Mouse (Mus musculus) gastrocnemius, postnatal 36 days (tissue): Measurements from ENCODE around the gene T. TPM values are rescaled to one million over a fixed set of nuclear protein-coding genes. Genes with fewer than 3 reads are reported as not detected.

ENCODE experiments used
- DNase-seq, 2 experiments: peaks; one replicate each; pipeline ENCODE4 v3.0.0; 2022
- intact Hi-C: fragments of 180-260 bp; cut with DNase I; formaldehyde crosslinking; loops from one replicate; pipeline ENCODE4 v1.15.1; 2025
- total RNA-seq, 2 experiments: library from RNA; stranded (reverse); gene quantifications; 2 replicates each; pipeline ENCODE4 v1.2.3; 2021

Gene T
- total RNA-seq, 2 experiments from 2014 or later = not detected

- no peak for DNase-seq
- intact Hi-C loops = no loop called here
Observed at GRCm38 (mm10) chr17:8432179-8432800, 1.9 kb upstream of the T start.

GRCm38 (mm10) chr17:8433121-8433977 lies 874 bp upstream of the T start:
- intact Hi-C loops = no loop called here
- no peak for DNase-seq

- DNase-seq = no peak
- intact Hi-C loops = no loop called here
Observed at GRCm38 (mm10) chr17:8436184-8436583, 2.0 kb downstream of the T start.

- DNase-seq = no peak
- intact Hi-C loops = no loop called here
Observed at GRCm38 (mm10) chr17:8444062-8444461, 9.8 kb downstream of the T start.

- intact Hi-C loops = no loop called here
Observed at GRCm38 (mm10) chr17:8447676-8448192, 13.5 kb downstream of the T start.

GRCm38 (mm10) chr17:8448324-8448723 lies 14.1 kb downstream of the T start:
- intact Hi-C loops = no loop called here
- no peak for DNase-seq

More at GRCm38 (mm10) chr17:8447676-8448192, 13.5 kb downstream of the T start:
- DNase-seq = no peak

- no peak for DNase-seq
- intact Hi-C loops = loop anchor here (10.0 kb wide), 1 partner anchor 490 kb away; no protein-coding TSS in a partner anchor
Observed at GRCm38 (mm10) chr17:8455196-8455595, 21.0 kb downstream of the T start.

- intact Hi-C loops = loop anchor here (10.0 kb wide), 1 partner anchor 489 kb away; no protein-coding TSS in a partner anchor
- DNase-seq = no peak
Observed at GRCm38 (mm10) chr17:8455601-8456000, 21.4 kb downstream of the T start.

- intact Hi-C loops = loop anchor here (10.0 kb wide), 1 partner anchor 488 kb away; no protein-coding TSS in a partner anchor
Observed at GRCm38 (mm10) chr17:8456856-8457460, 22.7 kb downstream of the T start.

GRCm38 (mm10) chr17:8461568-8461967 lies 27.3 kb downstream of the T start:
- intact Hi-C loops = loop anchor here (10.0 kb wide), 1 partner anchor 333 kb away; no protein-coding TSS in a partner anchor
- no peak for DNase-seq

More at GRCm38 (mm10) chr17:8456856-8457460, 22.7 kb downstream of the T start:
- DNase-seq = no peak

GRCm38 (mm10) chr17:8463482-8464128 lies 29.4 kb downstream of the T start:
- intact Hi-C loops = loop anchor here (10.0 kb wide), 1 partner anchor 331 kb away; no protein-coding TSS in a partner anchor
- DNase-seq = no peak

GRCm38 (mm10) chr17:8467771-8468170 lies 33.5 kb downstream of the T start:
- no peak for DNase-seq
- intact Hi-C loops = loop anchor here (2.0 to 10.0 kb wide), 3 partner anchors 60 to 327 kb away; partner anchors contain the start of gene Pde10a

GRCm38 (mm10) chr17:8468716-8469344 lies 34.6 kb downstream of the T start:
- peak; percentile 71 to 72 for DNase-seq
- intact Hi-C loops = loop anchor here (2.0 to 10.0 kb wide), 3 partner anchors 58 to 326 kb away; partner anchors contain the start of gene Pde10a

- DNase-seq = no peak
- intact Hi-C loops = no loop called here
Observed at GRCm38 (mm10) chr17:8478554-8478953, 44.3 kb downstream of the T start.

GRCm38 (mm10) chr17:8479493-8480128 lies 45.4 kb downstream of the T start:
- intact Hi-C loops = no loop called here
- DNase-seq = no peak

GRCm38 (mm10) chr17:8481797-8482196 lies 47.6 kb downstream of the T start:
- DNase-seq = no peak
- intact Hi-C loops = no loop called here

GRCm38 (mm10) chr17:8482876-8483275 lies 48.7 kb downstream of the T start:
- intact Hi-C loops = no loop called here
- no peak for DNase-seq

- intact Hi-C loops = no loop called here
Observed at GRCm38 (mm10) chr17:8484246-8484645, 50.0 kb downstream of the T start.

GRCm38 (mm10) chr17:8485146-8485545 lies 50.9 kb downstream of the T start:
- intact Hi-C loops = no loop called here
- DNase-seq = no peak

More at GRCm38 (mm10) chr17:8484246-8484645, 50.0 kb downstream of the T start:
- DNase-seq = no peak
